Comparison of ENCODE assay signal across 9 mouse cellular contexts in the genomic region with DNA sequence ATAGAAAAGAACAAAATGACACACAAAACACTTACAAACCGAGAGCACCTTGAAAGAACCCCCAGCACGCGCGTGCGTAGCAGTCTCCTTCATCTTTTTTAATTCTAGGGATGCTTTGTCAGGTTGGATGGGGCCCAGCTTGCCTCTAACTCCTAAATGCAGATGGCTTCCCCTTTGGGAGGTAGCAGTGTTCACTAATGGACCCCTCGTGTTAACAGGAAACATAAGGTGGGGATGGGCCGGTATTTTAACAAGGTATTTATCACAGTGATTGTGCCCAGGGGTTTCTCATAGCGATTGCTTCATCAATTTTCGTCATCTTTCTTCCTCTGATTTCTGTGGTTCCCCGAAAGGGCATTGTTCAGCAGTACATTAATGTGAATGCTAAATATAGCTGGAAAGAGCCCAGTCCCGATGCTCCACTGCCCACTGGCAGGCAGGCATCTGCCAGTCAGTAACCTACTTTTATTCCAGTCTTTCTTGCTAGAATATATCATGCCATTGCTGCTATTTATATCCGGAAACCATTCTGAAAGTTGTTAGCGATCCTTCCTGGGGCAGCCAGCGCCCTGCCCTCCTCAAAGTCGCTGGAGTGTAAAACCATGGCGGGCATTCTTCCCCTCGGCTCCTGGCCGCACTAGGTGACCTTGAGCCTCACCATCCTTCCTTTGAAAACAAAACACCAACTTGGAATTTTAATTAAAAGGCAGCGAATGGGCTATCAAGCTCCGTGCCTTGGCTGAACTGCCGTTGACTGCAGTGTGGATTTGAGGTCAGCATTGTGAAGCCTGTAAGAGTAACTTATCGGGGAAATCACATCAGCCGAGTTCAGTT.
DNase-seq lines count a peak whose midpoint lies in the region; ATAC-seq lines count a peak whose summit lies in the region.
"Had no signal": no experiment of that assay in that cellular context is flagged by ENCODE, and none has a peak within 500 bp of the region (broad histone marks: within the 10 kb centered on the region; RNA-seq: fewer than 3 reads in every experiment).

No protein-coding gene starts in this region.

- ATAC-seq in hindbrain, embryonic 13.5 days (ENCODE audit: low FRiP score), result peak; percentile 73
- ATAC-seq in limb, embryonic 15.5 days (ENCODE audit: insufficient number of reproducible peaks, low FRiP score, low TSS enrichment, low read depth), result no peak

- WGBS in hindbrain, embryonic 13.5 days, result 56% methylated on average over 23 of the region's 23 CpGs
- WGBS in limb, embryonic 15.5 days, result 54% methylated on average over 23 of the region's 23 CpGs

- H3K9ac ChIP-seq in hindbrain, embryonic 13.5 days, result peak overlapping the region; percentile 1; the same call in 1 of the 2 replicates
- no peak overlapping the region for H3K9ac ChIP-seq in limb, embryonic 15.5 days

- H3K4me2 ChIP-seq in hindbrain, embryonic 13.5 days, result peak overlapping the region; percentile 31
- H3K4me2 ChIP-seq in limb, embryonic 15.5 days, result 0 out of 2 replicates have a peak overlapping the region, but pooled peaks have one; percentile 5

- no peaks in the 10 kb centered on the region for H3K27me3 ChIP-seq in hindbrain, embryonic 13.5 days
- H3K27me3 ChIP-seq in limb, embryonic 15.5 days, result no peaks in the 10 kb centered on the region

- H3K36me3 ChIP-seq in hindbrain, embryonic 13.5 days, result no peaks in the 10 kb centered on the region
- no peaks in the 10 kb centered on the region for H3K36me3 ChIP-seq in limb, embryonic 15.5 days

- H3K4me1 ChIP-seq in hindbrain, embryonic 13.5 days (replicated peaks), result peaks cover 10% of the 10 kb centered on the region
- H3K4me1 ChIP-seq in limb, embryonic 15.5 days, result peaks cover 6% of the 10 kb centered on the region; the same call in 1 of the 2 replicates

- no peaks in the 10 kb centered on the region for H3K9me3 ChIP-seq in hindbrain, embryonic 13.5 days
- H3K9me3 ChIP-seq in limb, embryonic 15.5 days, result no peaks in the 10 kb centered on the region

- 0 out of 2 replicates have a peak overlapping the region, but pooled peaks have one; percentile 35 for H3K27ac ChIP-seq in hindbrain, embryonic 13.5 days
- no peak overlapping the region for H3K27ac ChIP-seq in limb, embryonic 15.5 days

- H3K4me3 ChIP-seq in hindbrain, embryonic 13.5 days, result no peak overlapping the region
- no peak overlapping the region for H3K4me3 ChIP-seq in limb, embryonic 15.5 days

- peak; percentile 6 for DNase-seq in frontal cortex, postnatal 36 days (ENCODE audit: low spot score in 2 of 2)
- no peak for DNase-seq in frontal cortex, postnatal 10 days (ENCODE audit: low spot score in 2 of 2)
- peak; percentile 30 for DNase-seq in brain, adult 2 months (ENCODE audit: low read depth, low spot score)
- no peak for DNase-seq in thymus, postnatal 14 days
- DNase-seq in liver, result no peak
- DNase-seq in adrenal gland, postnatal 14 days, result no peak
- DNase-seq: lung, postnatal 4 days had no signal

Comparison
In these comparisons a context has a peak if more than half of its experiments do, and no peak if none do; other contexts are left out.
1. DNase-seq: peak in frontal cortex, postnatal 36 days (2 of 2) and brain, adult 2 months (single experiment); none in frontal cortex, postnatal 10 days (0 of 2), thymus, postnatal 14 days (single experiment), liver (single experiment) and adrenal gland, postnatal 14 days (single experiment).